Mouse (Mus musculus) induced T-regulatory cell, adult 2 months (primary cell): Measurements from ENCODE around the gene Ppp1r12a.
"Not testable (repeated sequence)": the region's sequence is repeated elsewhere in the genome, so short reads cannot be mapped to it uniquely, and the experiment has no call there.

ENCODE experiments used
- DNase-seq: peaks from one replicate; pipeline ENCODE4 v3.0.0-alpha.2; 2012; ENCODE audit warnings: low read depth

The Ppp1r12a gene

DNA sequence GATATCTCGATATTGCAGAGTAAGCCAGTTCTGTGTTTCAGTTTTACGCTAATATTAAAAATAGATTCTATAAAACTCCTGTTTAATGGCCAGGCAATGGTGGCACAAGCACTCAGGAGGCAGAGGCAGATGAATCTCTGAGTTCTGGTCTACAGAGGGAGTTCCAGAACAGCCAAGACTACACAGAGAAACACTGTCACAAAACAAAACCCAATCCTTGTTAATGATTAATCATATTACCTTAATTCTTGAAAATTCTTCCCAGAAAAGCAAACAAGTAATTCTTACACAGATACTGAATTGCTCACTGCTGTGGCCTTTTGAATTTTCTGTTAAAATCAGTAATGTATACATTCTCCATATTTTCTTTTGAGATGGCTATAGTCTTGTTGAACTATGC is 37.0 kb downstream of the Ppp1r12a start:
- no peak for DNase-seq

- DNase-seq, result no peak
Measured at GRCm38 (mm10) chr10:108202126-108202525, 40.1 kb downstream of the Ppp1r12a start.

GRCm38 (mm10) chr10:108203440-108203839 is 41.4 kb downstream of the Ppp1r12a start:
- no peak for DNase-seq

GRCm38 (mm10) chr10:108209396-108209795 is 47.4 kb downstream of the Ppp1r12a start:
- DNase-seq, result no peak

GRCm38 (mm10) chr10:108224413-108224812 is 62.4 kb downstream of the Ppp1r12a start:
- no peak for DNase-seq

- DNase-seq, result no peak
Measured at GRCm38 (mm10) chr10:108237049-108237448, 75.1 kb downstream of the Ppp1r12a start.

GRCm38 (mm10) chr10:108239061-108239460 is 77.1 kb downstream of the Ppp1r12a start:
- DNase-seq, result no peak

DNA sequence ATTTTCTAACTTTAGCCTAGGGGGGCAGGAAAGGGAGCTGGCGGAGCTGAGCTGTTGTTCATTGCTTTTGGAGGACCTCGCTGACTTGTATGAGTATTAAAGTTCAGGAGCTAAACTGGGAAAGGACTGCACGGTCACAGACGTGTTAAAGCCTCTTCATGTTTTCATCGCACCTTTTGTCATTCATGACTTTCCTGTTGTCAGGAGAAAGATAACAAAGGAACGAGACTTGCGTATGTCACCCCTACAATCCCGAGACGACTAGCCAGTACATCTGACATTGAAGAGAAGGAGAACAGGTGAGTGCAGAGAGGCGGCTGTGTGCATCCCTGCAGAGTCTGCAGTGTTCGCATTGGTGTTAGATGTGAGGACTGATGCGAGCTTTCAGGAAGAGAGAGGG is 88.7 kb downstream of the Ppp1r12a start:
- DNase-seq, result no peak

DNA sequence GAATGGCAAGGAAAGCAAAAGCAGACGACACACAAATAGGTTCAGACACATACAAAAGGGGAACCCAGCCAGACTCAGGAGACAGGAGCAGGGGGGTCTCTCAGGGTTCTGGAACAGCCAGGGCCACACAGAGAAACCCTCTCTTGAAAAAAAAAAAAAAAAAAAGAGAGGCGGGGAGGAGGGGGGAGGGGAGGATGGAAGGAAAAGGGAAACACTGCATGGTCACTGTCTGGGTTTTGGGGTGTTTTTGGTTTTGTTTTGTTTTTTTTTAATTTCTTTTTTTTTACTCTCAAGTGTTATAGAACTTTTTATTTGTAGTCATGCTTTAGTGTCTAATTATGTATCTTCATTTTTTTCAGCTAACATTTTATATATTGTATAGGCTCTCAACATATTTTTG is 89.2 kb downstream of the Ppp1r12a start:
- no peak for DNase-seq

DNA sequence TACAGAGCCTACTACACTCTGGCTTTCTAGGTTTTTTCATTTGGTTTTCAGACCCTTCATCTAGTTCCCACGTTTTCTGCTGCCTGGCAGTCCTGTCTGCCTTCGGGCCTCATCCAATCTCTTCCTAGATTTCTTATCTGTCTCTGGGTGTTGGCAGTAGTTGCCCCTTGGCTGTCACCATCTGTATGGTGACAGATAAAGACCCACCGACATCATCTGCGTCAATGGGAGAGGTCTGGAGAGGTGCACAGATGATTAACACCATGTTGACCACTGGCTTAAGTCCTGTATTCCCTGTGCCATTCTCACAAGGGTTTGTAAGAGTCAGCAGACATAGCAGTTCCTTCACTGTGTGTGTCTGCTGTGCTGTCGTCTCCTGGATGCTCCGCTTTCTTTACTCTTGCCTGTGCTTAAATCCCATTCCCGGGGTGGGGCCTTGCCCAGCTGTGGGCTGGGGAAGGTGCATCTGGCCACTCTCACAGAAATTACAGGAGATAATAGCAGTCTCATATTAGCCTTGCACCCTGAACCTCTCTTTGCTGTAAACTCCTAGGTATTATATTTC is 93.9 kb downstream of the Ppp1r12a start:
- no peak for DNase-seq

DNA sequence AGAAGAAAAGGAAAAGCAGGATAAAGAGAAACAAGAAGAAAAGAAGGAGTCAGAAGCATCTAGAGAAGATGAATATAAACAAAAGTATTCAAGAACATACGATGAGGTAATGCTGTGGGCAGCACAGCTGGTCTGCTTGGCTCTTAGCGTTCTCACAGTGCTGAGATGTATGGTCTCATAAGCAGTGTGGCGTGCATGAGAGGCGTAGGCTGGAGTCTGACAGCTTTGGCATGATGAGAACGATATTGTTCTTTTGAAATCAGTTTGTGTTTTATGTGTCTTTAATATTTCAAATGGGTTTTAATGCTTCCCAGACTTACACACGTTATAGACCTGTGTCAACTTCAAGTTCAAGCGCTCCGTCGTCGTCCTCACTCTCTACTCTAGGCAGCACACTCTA is 98.9 kb downstream of the Ppp1r12a start:
- DNase-seq, result no peak

GRCm38 (mm10) chr10:108264641-108265040 is 102.6 kb downstream of the Ppp1r12a start:
- DNase-seq, result no peak

DNA sequence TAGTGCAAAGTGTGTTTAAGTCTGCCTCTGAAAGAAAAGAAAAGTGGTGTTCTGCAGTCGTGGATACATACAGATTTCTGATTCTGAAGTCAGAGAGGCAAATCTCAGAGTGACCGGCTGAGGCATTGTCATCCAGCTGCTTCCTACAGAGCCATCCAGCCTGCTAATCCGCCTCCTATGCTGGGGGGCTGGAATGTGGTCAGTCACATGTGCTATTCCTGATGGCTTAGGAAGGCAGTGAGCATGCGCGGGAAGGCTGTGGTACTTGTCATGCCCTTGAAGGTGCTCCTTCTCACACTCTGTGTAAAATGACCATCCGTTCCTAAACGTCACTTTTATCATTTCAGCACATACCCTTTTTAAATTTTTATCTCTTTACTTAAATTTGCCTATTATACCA is 109.2 kb downstream of the Ppp1r12a start:
- no peak for DNase-seq

DNA sequence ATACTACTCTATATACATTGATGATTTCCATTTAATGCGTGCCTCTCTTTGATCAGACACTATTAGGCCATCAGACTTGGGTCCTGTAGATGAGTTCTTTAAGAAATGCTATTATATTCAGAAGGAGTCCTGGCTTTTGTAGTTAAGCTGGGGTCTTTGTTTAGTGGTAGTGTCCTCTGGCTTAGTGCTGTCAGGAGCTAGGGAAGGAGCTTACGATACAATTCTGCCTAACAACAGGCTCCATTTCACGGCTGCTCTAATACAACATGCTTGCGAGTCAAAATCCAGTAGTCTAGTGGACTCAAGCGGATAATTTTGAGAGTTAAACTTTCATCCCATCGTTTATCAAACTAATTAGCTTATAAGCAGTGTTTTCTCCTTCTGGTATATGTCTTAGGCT is 114.7 kb downstream of the Ppp1r12a start:
- no peak for DNase-seq

- DNase-seq, result no peak
Measured at GRCm38 (mm10) chr10:108277198-108277597, 115.2 kb downstream of the Ppp1r12a start.

DNA sequence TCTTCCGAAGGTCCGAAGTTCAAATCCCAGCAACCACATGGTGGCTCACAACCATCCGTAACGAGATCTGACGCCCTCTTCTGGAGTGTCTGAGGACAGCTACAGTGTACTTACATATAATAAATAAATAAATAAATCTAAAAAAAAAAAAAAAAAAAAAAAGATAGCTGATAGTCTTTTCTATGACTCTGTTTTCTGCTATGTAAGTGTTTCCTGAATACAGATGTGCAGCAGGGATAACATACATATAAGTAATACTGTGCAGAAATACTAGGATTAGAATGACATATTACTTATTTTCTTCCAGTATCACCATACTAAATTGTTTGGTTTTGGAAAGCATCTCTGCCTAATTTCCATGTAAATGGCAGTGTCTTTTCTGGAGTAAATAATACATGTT is 119.1 kb downstream of the Ppp1r12a start:
- DNase-seq, result not testable (repeated sequence)

DNA sequence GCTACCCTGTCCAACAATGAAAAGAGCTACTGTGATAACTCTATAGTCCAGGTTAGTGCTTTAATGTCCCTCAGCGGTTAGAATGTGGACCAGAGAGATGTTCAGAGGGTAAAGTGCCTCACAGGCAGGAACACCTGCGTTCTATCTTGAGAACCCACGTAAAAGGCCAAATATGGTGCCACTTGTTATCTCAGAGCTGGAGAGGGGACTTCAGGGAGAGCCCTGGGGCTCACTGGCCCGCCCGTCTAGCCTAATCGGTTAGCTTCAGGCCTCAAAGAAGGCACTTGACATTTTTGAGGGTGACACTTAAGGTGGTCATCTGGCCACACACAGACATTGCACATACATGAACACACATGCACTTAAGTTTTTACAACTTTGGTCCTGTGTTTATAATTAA is 120.4 kb downstream of the Ppp1r12a start:
- no peak for DNase-seq

DNA sequence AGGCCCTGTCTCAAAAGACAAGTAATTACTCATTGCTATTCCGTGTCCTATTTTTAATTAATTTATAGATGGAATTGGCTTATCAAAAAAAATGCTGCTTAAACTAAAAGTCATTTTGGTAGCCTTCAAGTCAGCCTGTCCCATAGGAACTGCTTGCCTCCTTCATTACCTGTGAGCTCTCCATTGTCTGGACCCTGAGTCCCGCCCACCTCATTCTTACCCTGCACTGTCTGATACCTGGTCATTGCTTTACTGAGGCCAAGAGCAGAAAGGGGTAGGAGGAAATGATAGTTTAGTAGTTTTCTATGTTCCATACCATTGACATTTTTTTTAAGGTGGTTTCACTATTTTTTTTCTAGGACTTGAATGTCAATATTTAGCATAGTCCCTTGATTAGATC is 121.4 kb downstream of the Ppp1r12a start:
- DNase-seq, result no peak

DNA sequence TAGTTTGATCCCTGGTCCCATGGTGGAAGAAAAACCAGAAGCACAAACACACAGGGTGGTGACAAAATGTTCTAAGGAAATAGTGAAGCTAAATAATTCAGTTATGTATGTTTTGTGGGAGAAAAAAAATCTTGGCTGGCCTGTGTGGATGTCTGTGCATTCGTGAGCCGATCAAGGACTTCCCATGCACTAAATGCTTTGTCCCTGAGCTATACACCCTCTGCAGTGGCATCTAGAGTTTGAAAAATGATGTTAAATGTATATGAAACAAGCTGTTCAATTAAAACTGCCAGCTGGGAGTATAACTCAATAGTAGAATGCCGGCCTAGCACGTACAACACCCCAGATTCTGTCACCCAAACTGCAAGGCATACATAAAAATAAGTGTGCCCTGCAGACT is 121.8 kb downstream of the Ppp1r12a start:
- no peak for DNase-seq

- DNase-seq, result no peak
Measured at GRCm38 (mm10) chr10:108284445-108284844, 122.5 kb downstream of the Ppp1r12a start.

GRCm38 (mm10) chr10:108284977-108285376 is 123.0 kb downstream of the Ppp1r12a start:
- no peak for DNase-seq

- DNase-seq, result no peak
Measured at GRCm38 (mm10) chr10:108286658-108287437, 124.9 kb downstream of the Ppp1r12a start.

- no peak for DNase-seq
Measured at GRCm38 (mm10) chr10:108287438-108287801, 125.4 kb downstream of the Ppp1r12a start.

- DNase-seq, result no peak
Measured at GRCm38 (mm10) chr10:108290046-108290445, 128.1 kb downstream of the Ppp1r12a start.
